Mouse (Mus musculus) layer of hippocampus, adult 2 months (tissue): ENCODE results near the gene Rnps1. TPM values are rescaled to one million over a fixed set of nuclear protein-coding genes. Genes with fewer than 3 reads are reported as not detected.
A peak's percentile ranks its signal among the peaks of the same experiment; 100 is the strongest.
"Not testable (repeated sequence)": the region's sequence is repeated elsewhere in the genome, so short reads cannot be mapped to it uniquely, and the experiment has no call there.

Experiments used
- DNase-seq, 2 experiments: peaks; one replicate each; pipeline ENCODE4 v3.0.0; 2022; ENCODE audit warnings: low spot score in 2 of 2
- H3K27ac ChIP-seq: fragments of 200-600 bp; 2 replicates; pipeline ENCODE4 v1.8.1; 2022
- H3K4me3 ChIP-seq: fragments of 200-600 bp; 2 replicates; pipeline ENCODE4 v1.8.1; 2022; ENCODE audit warnings: mild to moderate bottlenecking
- CTCF ChIP-seq: fragments of 200-600 bp; conservative IDR thresholded peaks from 2 replicates; pipeline ENCODE4 v1.8.1; 2022; ENCODE audit warnings: antibody characterized with exemption, mild to moderate bottlenecking, moderate library complexity
- total RNA-seq, 2 experiments: library from RNA; stranded (reverse); gene quantifications; 2 replicates each; pipeline ENCODE4 v1.2.3; 2021

Gene Rnps1
- total RNA-seq, 2 experiments from 2014 or later = 127 to 134 TPM

DNA sequence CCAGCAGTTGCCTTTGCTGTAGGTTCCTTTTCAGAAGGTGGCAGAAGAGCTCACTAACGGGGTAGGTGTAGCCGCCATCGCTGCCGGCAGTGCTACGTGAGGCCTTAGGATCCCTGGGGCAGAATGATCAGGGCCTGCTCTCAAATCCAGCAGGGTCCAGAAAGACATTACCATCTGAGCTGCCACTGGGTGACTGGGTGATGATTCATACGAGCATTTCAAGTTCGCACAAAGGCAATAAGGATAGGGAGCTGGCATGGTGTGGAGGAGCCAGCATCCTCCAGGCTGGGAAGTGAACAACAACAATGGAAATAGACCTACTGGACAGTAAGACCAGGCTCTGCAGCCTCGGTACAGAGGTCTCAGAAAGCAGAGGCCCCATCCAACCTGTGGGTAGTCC, 26.0 kb downstream of the Rnps1 start:
- Histone ChIP-seq H3K27ac (no peak overlapping the region), H3K4me3 (no peak overlapping the region)
- DNase-seq = no peak
- TF ChIP-seq CTCF = no peak

DNA sequence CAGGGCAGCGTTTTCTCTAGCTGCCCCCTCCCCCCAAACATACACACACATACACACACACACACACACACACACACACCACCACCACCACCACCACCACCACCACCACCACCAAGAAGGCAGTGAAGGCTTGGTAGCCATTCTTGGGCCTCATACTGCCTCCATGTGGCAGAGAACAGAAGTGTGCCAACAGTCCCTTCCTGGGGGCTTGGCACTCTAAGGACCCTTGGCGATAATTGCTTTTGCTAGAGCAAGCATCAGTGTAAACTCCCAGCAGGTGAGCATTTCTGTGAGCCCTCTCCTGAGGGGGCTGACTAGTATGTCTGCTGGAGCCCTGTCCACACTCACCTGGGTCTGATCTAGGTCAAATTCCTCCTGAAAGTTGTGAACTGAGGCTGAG, 26.8 kb downstream of the Rnps1 start:
- H3K27ac ChIP-seq = no peak overlapping the region
- peak; percentile 50 for TF ChIP-seq CTCF
- DNase-seq = no peak
- H3K4me3 ChIP-seq = no peak overlapping the region

- Histone ChIP-seq H3K27ac (no peak overlapping the region), H3K4me3 (no peak overlapping the region)
- no peak for DNase-seq
- TF ChIP-seq CTCF = no peak
These were observed 27.7 kb downstream of the Rnps1 start for GRCm38 (mm10) chr17:24442107-24442506.

GRCm38 (mm10) chr17:24442632-24443155, 28.3 kb downstream of the Rnps1 start, which contains the start of gene Dnase1l2:
Gene Dnase1l2, minus strand, starts transcription at chr17:24443105.
- TF ChIP-seq CTCF = no peak
- H3K27ac ChIP-seq = no peak within 1 kb of the TSS
- no peak for DNase-seq
- no peak within 1 kb of the TSS for H3K4me3 ChIP-seq

DNA sequence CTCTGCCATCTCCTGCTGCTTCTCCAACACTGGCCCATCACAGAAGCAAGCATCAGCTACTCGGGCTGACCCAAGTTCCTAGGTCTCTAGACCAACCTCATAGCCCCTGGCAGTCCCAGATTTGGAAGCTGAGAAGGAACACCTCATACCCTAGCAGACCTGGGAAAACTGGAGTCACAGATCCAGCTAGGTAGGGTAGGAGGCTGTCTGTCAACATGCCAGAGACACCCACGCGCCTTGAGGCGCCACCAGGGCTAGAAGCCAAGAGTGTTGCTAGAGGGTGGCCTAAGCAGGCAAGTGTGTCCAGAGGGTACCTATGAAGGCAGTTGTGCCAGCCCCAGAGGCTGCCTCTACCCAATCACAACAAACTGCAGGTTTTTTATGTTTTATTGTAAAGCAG, 29.0 kb downstream of the Rnps1 start:
- no peak for TF ChIP-seq CTCF
- H3K4me3 ChIP-seq = no peak overlapping the region
- DNase-seq = no peak
- no peak overlapping the region for H3K27ac ChIP-seq

- no peak for DNase-seq
- Histone ChIP-seq H3K27ac (no peak overlapping the region), H3K4me3 (no peak overlapping the region)
- TF ChIP-seq CTCF = no peak
These were observed 32.2 kb downstream of the Rnps1 start for GRCm38 (mm10) chr17:24446590-24446989.

DNA sequence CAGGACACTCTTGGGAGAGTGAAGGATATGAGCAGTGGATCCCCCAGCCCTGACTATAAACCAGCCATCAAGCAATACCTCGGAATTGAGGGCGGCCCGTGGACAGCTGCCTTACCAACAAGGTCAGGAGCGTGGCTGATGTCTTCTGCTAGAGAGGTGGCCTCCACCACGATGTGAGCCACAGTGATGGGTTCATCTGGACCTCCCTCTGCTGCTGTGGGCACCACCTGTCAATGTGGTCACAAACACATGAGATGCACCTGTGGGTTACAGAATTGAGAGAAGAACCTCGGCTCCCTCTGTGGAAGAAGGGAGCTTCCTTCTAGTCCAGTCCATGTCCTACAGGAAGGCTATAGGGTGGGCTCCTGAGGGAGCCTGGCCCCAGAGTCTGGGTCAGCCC, 35.1 kb downstream of the Rnps1 start:
- no peak for TF ChIP-seq CTCF
- Histone ChIP-seq H3K4me3 (no peak overlapping the region), H3K27ac (no peak overlapping the region)
- DNase-seq = no peak

- no peak for DNase-seq
- H3K27ac ChIP-seq = no peak overlapping the region
- no peak overlapping the region for H3K4me3 ChIP-seq
- TF ChIP-seq CTCF = no peak
These were observed 36.9 kb downstream of the Rnps1 start for GRCm38 (mm10) chr17:24451220-24451619.

DNA sequence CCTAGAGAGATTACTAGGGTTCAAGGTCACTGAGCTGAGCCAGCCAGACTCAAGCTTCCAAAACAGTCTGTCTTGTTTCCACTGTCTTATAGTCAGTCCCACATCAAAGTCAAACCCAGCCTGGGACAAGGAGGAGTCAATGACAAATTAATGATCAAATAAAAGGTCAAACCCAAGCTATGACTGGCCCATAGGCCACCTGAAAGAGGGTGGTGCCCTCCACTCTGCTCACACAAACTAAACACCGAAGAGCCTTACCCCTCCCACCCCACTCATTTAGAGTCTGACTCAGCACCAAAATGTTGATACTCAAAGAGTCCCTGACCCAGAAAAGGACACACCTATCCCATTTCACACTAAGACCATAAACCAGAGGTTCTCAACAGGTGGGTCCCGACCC, 39.0 kb downstream of the Rnps1 start:
- no peak overlapping the region; the same call in 1 of the 2 replicates for H3K4me3 ChIP-seq
- TF ChIP-seq CTCF = no peak

DNA sequence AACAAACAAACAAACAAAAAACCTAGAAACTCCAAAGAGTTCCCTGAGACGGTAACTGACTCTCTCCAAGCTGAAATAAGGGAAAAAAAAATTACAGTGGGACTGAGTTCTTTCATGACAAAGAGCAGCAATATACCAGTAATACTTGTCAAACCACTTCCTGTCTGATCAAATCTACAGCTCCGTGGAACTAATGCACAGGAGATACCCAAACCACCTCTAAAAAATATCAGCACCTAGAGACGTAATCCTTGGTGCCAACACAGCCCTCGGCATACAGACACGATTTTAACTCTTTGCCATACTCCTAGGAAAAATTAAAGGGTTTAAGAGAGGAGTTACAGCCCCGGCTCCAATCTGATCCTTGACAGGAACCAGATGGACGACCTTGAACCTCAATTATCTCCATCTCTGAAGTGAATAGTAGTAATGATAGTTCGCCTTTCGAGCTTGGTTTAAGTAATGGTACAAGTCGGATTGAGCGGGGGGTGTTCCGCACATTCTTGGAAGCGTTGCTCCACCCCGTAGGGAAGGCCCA, 39.9 kb downstream of the Rnps1 start:
- Histone ChIP-seq H3K27ac (peak overlapping the region; percentile 96), H3K4me3 (peak overlapping the region; percentile 78)
- no peak for TF ChIP-seq CTCF
- DNase-seq = no peak

More for the DNA sequence above, 39.0 kb downstream of the Rnps1 start:
- H3K27ac ChIP-seq = no peak overlapping the region
- no peak for DNase-seq

DNA sequence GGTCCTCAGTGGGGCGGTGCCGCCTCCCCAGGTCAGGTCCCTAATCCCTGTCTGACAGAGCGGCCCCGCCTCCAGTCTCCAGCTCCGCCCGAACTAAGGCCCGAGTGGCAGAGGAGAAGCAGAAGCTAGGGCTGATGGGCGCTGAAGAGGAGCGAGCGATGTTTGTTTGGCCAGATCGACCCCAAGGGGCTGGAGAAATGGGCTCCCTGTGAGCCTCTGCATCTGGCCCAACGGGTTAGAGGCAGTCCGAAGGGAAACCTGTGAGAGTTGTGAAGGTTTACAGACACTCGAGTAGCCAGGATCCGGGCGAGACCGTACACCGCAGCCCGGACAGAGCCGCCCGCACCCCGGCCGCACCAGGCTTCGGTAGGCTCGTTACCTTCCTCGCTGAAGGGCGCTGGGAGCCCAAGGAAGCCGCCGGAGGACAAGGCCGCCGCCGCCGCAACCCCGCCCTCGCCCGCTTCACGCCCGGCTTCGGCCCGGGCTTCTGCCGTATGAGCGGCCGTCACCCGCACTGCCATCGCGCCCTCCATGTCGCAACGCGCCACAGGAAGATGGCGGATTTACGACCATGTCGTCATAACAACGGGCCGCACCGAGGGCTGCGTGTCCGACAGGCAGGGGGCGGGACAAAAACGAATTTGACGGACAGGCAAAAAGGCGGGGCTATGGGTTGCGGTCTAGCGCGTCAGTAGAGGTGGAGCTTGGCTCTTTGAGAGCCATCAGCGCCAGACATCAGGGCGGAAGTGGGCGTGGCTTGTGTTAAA, 40.6 kb downstream of the Rnps1 start:
- 0 out of 2 replicates have a peak, but pooled peaks have one; percentile 5 for TF ChIP-seq CTCF
- peak overlapping the region; percentile 78 for H3K4me3 ChIP-seq
- H3K27ac ChIP-seq = peak overlapping the region; percentile 96
- peak; percentile 99 to 100 for DNase-seq

GRCm38 (mm10) chr17:24455523-24456206, 41.3 kb downstream of the Rnps1 start:
- peak overlapping the region; percentile 38 for H3K4me3 ChIP-seq
- H3K27ac ChIP-seq = peak overlapping the region; percentile 67
- DNase-seq = not testable (repeated sequence)

DNA sequence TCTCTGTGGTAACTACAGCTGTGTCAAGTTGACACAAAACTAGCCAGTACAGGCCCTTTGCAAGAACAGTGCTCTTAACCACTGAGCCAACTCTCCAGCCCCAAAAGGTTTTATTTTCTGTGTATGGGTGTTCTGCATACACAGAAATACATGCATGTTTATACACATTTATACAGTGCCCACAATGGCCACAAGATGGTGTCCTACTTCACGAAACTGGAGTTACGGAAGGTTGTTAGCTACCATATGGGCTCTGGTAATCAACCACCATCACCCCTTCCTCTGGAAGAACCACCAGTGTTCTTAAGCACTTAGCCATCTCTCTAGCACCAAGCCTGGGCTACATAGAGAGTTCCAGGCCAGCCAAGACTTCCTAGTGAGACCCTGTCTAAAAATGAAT, 47.2 kb downstream of the Rnps1 start:
- DNase-seq = no peak
- TF ChIP-seq CTCF = peak; percentile 69
- no peak overlapping the region for H3K27ac ChIP-seq
- no peak overlapping the region for H3K4me3 ChIP-seq
